Mouse (Mus musculus) embryonic facial prominence, embryonic 15.5 days (tissue): ENCODE measurements around the gene Fth1. TPM values are rescaled to one million over a fixed set of nuclear protein-coding genes. Genes with fewer than 3 reads are reported as not detected.
A peak's percentile ranks its signal among the peaks of the same experiment; 100 is the strongest.

ENCODE experiments used
- ATAC-seq: fragments of 200-750 bp; cut with Nextera tagmentation; 2 replicates; pipeline ENCODE4 v1.8.0; 2017; ENCODE audit warnings: low read depth, moderate TSS enrichment; ENCODE audit not compliant: insufficient number of reproducible peaks, low FRiP score, low TSS enrichment
- H3K27ac ChIP-seq: fragments of 300-500 bp; sonication (generic); replicated peaks from 2 replicates; pipeline ENCODE4 v1.5.1; 2015; ENCODE audit warnings: mild to moderate bottlenecking, inconsistent platforms
- H3K27me3 ChIP-seq: fragments of 300-500 bp; sonication (generic); 2 replicates; pipeline ENCODE4 v1.6.1; 2015; ENCODE audit warnings: inconsistent platforms
- H3K36me3 ChIP-seq: fragments of 300-500 bp; sonication (generic); 2 replicates; pipeline ENCODE4 v1.6.1; 2015; ENCODE audit warnings: mild to moderate bottlenecking, inconsistent platforms
- H3K4me1 ChIP-seq: fragments of 300-500 bp; sonication (generic); 2 replicates; pipeline ENCODE4 v1.6.1; 2015; ENCODE audit warnings: inconsistent platforms
- H3K4me2 ChIP-seq: fragments of 300-500 bp; sonication (generic); replicated peaks from 2 replicates; pipeline ENCODE4 v1.6.1; 2015; ENCODE audit warnings: mild to moderate bottlenecking, inconsistent platforms
- H3K4me3 ChIP-seq: fragments of 300-500 bp; sonication (generic); replicated peaks from 2 replicates; pipeline ENCODE4 v1.5.1; 2015; ENCODE audit warnings: mild to moderate bottlenecking, inconsistent platforms
- H3K9ac ChIP-seq: fragments of 300-500 bp; sonication (generic); 2 replicates; pipeline ENCODE4 v1.6.1; 2015; ENCODE audit warnings: inconsistent platforms
- H3K9me3 ChIP-seq: fragments of 300-500 bp; sonication (generic); replicated peaks from 2 replicates; pipeline ENCODE4 v1.6.1; 2016; ENCODE audit warnings: inconsistent platforms
- WGBS: fragments of 180-500 bp; shearing (Covaris S2); methylation state at CpG from one replicate; pipeline ENCODE4 v1.1.7; 2015; 5-methylcytosine and 5-hydroxymethylcytosine counted together
- polyA plus RNA-seq: library from polyadenylated mRNA; unstranded; fragments of >200 nt; fragmentation: Nextera tagmentation; extraction: Ambion mirVana; gene quantifications from 2 replicates; pipeline ENCODE4 v1.2.1, GENCODE M21; 2015

The Fth1 gene
- polyA plus RNA-seq, 1 experiment from 2014 or later = 1,694 TPM

- WGBS = 86% methylated on average over 8 of the region's 8 CpGs
- no peak for ATAC-seq
Observed at GRCm38 (mm10) chr19:9945800-9946564, 34.4 kb upstream of the Fth1 start.

GRCm38 (mm10) chr19:9946986-9947385 lies 33.4 kb upstream of the Fth1 start:
- Histone ChIP-seq H3K27ac (no peak overlapping the region), H3K9ac (no peak overlapping the region), H3K27me3 (no peaks in the 10 kb centered on the region), H3K4me1 (peaks cover 13% of the 10 kb centered on the region; the same call in 1 of the 2 replicates), H3K4me3 (no peak overlapping the region), H3K9me3 (no peaks in the 10 kb centered on the region), H3K4me2 (no peak overlapping the region), H3K36me3 (no peaks in the 10 kb centered on the region)
- WGBS = 53% methylated on average over 3 of the region's 3 CpGs
- ATAC-seq = no peak

More at GRCm38 (mm10) chr19:9945800-9946564, 34.4 kb upstream of the Fth1 start:
- Histone ChIP-seq H3K9me3 (no peaks in the 10 kb centered on the region), H3K36me3 (no peaks in the 10 kb centered on the region), H3K4me2 (no peak overlapping the region), H3K27ac (no peak overlapping the region), H3K27me3 (no peaks in the 10 kb centered on the region), H3K4me3 (no peak overlapping the region), H3K9ac (no peak overlapping the region), H3K4me1 (peaks cover 13% of the 10 kb centered on the region; the same call in 1 of the 2 replicates)

- no peaks in the 10 kb centered on the region for H3K27me3 ChIP-seq
- no peaks in the 10 kb centered on the region for H3K36me3 ChIP-seq
- H3K4me2 ChIP-seq = no peak overlapping the region
- H3K4me1 ChIP-seq = peaks cover 24% of the 10 kb centered on the region
- H3K9me3 ChIP-seq = no peaks in the 10 kb centered on the region
- WGBS = 80% methylated on average over 3 of the region's 3 CpGs
- no peak for ATAC-seq
- no peak overlapping the region for H3K4me3 ChIP-seq
- no peak overlapping the region for H3K27ac ChIP-seq
- no peak overlapping the region for H3K9ac ChIP-seq
Observed at GRCm38 (mm10) chr19:9952390-9952789, 28.0 kb upstream of the Fth1 start.

DNA sequence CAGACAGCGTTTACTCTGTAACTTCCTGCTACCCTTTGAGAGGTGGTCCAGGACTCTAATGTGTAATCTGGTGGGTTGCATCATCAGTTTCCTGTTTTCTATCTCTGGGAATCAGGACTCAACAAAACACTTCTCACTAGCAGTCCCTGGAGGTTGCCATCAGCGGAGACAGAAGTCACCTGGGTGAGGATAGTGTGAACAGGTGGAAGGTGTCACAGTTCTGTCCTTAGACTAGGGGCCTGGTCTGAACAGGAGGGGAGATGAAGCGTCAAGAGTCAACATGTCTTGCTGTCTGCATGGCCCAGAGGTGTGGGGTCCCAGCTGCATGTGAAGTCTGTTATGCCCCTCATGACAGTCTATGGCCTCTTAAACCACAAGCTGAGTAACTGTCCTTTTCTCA lies 27.5 kb upstream of the Fth1 start:
- no peak for ATAC-seq
- WGBS = 82% methylated on average over 3 of the region's 3 CpGs
- Histone ChIP-seq H3K27ac (no peak overlapping the region), H3K9me3 (no peaks in the 10 kb centered on the region), H3K4me1 (peaks cover 24% of the 10 kb centered on the region), H3K4me3 (no peak overlapping the region), H3K9ac (no peak overlapping the region), H3K36me3 (no peaks in the 10 kb centered on the region), H3K4me2 (no peak overlapping the region), H3K27me3 (no peaks in the 10 kb centered on the region)

DNA sequence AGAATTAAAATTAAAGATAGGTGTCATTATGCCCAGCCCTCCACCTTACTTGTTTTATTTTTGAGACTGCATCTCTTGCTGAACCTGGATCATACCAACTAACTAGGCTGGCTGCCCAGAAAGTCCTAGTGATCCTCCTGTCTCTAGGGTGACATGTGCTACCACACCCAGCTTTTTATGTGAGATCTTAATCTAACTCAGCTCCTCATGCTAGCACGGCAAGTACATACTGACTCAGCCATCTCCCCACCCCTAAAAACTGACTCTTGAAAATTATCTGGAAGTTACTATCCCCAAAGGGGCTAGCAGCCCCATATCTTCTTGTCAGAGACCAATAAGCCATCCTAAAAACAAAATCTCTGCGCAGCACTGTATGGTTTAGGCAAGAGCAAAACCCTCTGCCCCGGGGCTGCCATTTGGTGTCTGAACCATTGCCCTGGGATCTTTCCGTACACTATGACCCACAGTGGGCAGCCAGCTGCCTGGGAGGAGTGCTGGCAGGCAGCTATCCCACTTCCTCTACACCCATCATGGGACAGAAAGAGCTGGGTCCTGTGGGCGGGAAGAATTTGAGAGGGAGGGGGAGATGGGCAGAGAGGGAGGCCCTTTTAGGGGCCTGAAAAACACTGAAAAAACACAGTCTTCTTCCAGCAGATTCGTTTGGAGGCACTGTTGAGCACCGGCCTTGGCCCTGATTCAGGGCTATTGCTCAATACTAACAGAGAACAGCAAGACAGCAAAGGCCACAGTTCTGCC lies 26.2 kb upstream of the Fth1 start:
- Histone ChIP-seq H3K4me2 (peak overlapping the region; percentile 38), H3K9me3 (no peaks in the 10 kb centered on the region), H3K9ac (no peak overlapping the region), H3K27me3 (no peaks in the 10 kb centered on the region), H3K4me1 (peaks cover 24% of the 10 kb centered on the region), H3K27ac (peak overlapping the region; percentile 96), H3K4me3 (peak overlapping the region; percentile 19), H3K36me3 (no peaks in the 10 kb centered on the region)
- 13% methylated on average over 7 of the region's 7 CpGs for WGBS
- ATAC-seq = peak; percentile 90

DNA sequence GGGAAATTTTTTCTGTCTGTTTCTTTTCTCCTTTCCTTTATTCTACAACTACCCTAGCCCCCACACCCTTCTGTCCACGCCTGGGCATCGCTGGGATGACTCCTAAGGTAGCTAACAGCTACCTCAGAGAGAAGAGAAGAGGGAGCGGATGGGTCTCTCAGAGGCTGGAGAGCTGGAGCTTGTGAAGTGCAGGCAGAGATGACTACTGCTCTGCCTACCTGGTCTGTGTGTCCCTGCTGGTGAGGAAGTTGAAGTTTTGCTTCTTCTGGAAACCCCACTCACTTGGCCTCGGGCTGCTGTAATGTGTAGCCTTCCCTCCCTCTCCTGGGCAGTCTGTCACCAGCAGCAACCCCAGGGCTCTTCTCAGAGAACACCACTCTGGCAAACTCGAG lies 25.6 kb upstream of the Fth1 start:
- no peaks in the 10 kb centered on the region for H3K9me3 ChIP-seq
- H3K4me2 ChIP-seq = peak overlapping the region; percentile 38
- H3K4me3 ChIP-seq = peak overlapping the region; percentile 19
- peaks cover 24% of the 10 kb centered on the region for H3K4me1 ChIP-seq
- peak overlapping the region; percentile 96 for H3K27ac ChIP-seq
- peak; percentile 52; the same call in 1 of the 2 replicates for ATAC-seq
- H3K27me3 ChIP-seq = no peaks in the 10 kb centered on the region
- 0 out of 2 replicates have a peak overlapping the region, but pooled peaks have one; percentile 12 for H3K9ac ChIP-seq
- WGBS = 24% methylated on average over 5 of the region's 5 CpGs
- no peaks in the 10 kb centered on the region for H3K36me3 ChIP-seq

DNA sequence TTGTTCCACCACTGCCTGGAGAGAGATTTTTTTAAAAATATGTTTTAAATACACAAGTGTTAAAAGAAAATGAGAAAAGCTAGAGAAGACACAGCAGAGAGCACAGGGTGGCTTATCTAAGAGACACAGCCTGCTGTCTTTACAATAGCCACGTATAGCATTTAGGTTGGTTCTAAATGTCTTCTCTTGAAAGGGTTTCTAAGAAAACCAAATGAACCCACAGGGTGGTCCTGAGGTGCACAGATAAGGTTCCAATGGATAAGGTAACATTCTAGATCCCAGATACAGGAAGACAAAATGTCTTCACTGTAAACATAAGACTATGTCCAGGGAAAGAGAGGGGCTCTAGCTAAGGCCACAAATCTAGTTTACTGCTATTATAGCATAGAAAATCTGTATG lies 25.0 kb upstream of the Fth1 start:
- 68% methylated on average over 1 of the region's 1 CpGs for WGBS
- no peak overlapping the region for H3K4me3 ChIP-seq
- H3K4me1 ChIP-seq = peaks cover 24% of the 10 kb centered on the region
- H3K9ac ChIP-seq = no peak overlapping the region
- no peak for ATAC-seq
- H3K4me2 ChIP-seq = 0 out of 2 replicates have a peak overlapping the region, but pooled peaks have one; percentile 38
- no peaks in the 10 kb centered on the region for H3K36me3 ChIP-seq
- H3K9me3 ChIP-seq = no peaks in the 10 kb centered on the region
- no peaks in the 10 kb centered on the region for H3K27me3 ChIP-seq
- H3K27ac ChIP-seq = peak overlapping the region; percentile 96

- Histone ChIP-seq H3K27me3 (no peaks in the 10 kb centered on the region), H3K4me3 (no peak overlapping the region), H3K36me3 (no peaks in the 10 kb centered on the region), H3K9ac (no peak overlapping the region), H3K9me3 (no peaks in the 10 kb centered on the region), H3K4me2 (no peak overlapping the region), H3K27ac (no peak overlapping the region), H3K4me1 (peaks cover 24% of the 10 kb centered on the region)
- 86% methylated on average over 4 of the region's 4 CpGs for WGBS
- no peak for ATAC-seq
Observed at GRCm38 (mm10) chr19:9956624-9957388, 23.6 kb upstream of the Fth1 start.

DNA sequence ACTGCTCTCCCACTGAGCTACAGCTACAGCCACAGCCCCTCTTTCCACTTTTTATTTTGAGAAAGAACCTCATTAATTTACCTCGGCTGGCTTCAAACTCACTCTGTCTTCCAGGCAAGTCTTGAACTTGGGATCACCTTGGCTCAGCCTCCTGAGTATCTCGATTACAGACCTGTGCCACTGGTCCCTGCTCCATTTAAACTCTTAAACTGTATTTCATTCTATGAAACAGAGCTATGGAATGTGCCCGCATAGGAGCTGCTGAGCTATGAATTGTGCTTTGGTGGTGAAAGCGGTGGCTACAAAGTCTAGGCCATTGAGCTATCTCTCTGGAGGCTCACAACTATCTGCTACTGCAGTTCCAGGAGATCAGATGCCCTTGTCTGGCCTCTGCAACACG lies 22.4 kb upstream of the Fth1 start:
- Histone ChIP-seq H3K9me3 (no peaks in the 10 kb centered on the region), H3K4me2 (no peak overlapping the region), H3K4me3 (no peak overlapping the region), H3K9ac (no peak overlapping the region), H3K4me1 (peaks cover 24% of the 10 kb centered on the region), H3K27ac (no peak overlapping the region), H3K27me3 (no peaks in the 10 kb centered on the region), H3K36me3 (no peaks in the 10 kb centered on the region)
- 86% methylated on average over 5 of the region's 5 CpGs for WGBS
- ATAC-seq = no peak

GRCm38 (mm10) chr19:9960769-9961168 lies 19.6 kb upstream of the Fth1 start:
- no peaks in the 10 kb centered on the region for H3K36me3 ChIP-seq
- H3K9me3 ChIP-seq = no peaks in the 10 kb centered on the region
- no peak overlapping the region for H3K27ac ChIP-seq
- H3K4me1 ChIP-seq = peaks cover 10% of the 10 kb centered on the region
- no peak for ATAC-seq
- H3K27me3 ChIP-seq = no peaks in the 10 kb centered on the region
- WGBS = 75% methylated on average over 5 of the region's 5 CpGs
- no peak overlapping the region for H3K4me2 ChIP-seq
- no peak overlapping the region for H3K9ac ChIP-seq
- H3K4me3 ChIP-seq = no peak overlapping the region
